Mouse (Mus musculus) embryonic fibroblast, embryonic 13.5 days (primary cell): ENCODE measurements around the gene Nat14.

Source experiments
- CTCF ChIP-seq: IDR thresholded peaks from 2 replicates; pipeline ENCODE4 v1.5.1; 2011; ENCODE audit warnings: mild to moderate bottlenecking, control low read depth, low read length, moderate library complexity, borderline replicate concordance; ENCODE audit not compliant: insufficient read depth
- POLR2A ChIP-seq: IDR thresholded peaks from 2 replicates; pipeline ENCODE4 v1.6.1; 2011; ENCODE audit warnings: low read depth, mild to moderate bottlenecking, control low read depth, low read length, moderate library complexity

DNA sequence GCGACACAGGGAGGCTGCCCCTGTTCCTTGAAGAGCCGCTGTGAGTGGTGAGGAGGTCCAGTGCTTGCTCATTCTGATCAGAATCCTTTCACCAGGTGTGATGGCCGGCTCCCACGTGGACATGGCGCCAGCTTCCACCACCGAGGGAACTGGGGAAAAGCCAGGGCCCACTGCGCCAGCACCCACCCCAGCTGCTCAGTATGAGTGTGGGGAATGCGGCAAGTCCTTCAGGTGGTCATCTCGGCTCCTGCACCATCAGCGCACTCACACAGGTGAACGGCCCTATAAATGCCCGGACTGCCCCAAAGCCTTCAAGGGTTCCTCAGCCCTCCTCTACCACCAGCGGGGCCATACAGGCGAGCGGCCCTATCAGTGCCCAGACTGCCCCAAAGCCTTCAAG, 3.1 kb upstream of the Nat14 start:
- no peak for TF ChIP-seq POLR2A
- TF ChIP-seq CTCF: no peak
